Mouse (Mus musculus): ENCODE results near the gene Gm45234.

- TF ChIP-seq CTCF (IDR thresholded peaks at IDR 0.05; ENCODE audit: low read depth, low read length) (no peak), POLR2A (IDR thresholded peaks at IDR 0.05; ENCODE audit: borderline replicate concordance, low read depth, low read length) (no peak)
Observed at GRCm38 (mm10) chr6:124734417-124734816, 21.4 kb downstream of the Gm45234 start.

Measured in bone marrow macrophage, adult 2 months (primary cell).